Mouse (Mus musculus) stomach, embryonic 15.5 days (tissue): ENCODE data around the gene Gm8994. TPM values are rescaled to one million over a fixed set of nuclear protein-coding genes. Genes with fewer than 3 reads are reported as not detected.
"Not testable (repeated sequence)": the region's sequence is repeated elsewhere in the genome, so short reads cannot be mapped to it uniquely, and the experiment has no call there.

Source experiments
- ATAC-seq: fragments of 200-750 bp; cut with Nextera tagmentation; 2 replicates; pipeline ENCODE4 v1.8.0; 2017; ENCODE audit warnings: low read depth, moderate number of reproducible peaks, moderate TSS enrichment; ENCODE audit not compliant: insufficient read depth, low FRiP score
- H3K27ac ChIP-seq: fragments of 300-500 bp; sonication (generic); 2 replicates; pipeline ENCODE4 v1.5.1; 2015; ENCODE audit warnings: mild to moderate bottlenecking, inconsistent platforms
- H3K27me3 ChIP-seq: fragments of 300-500 bp; sonication (generic); replicated peaks from 2 replicates; pipeline ENCODE4 v1.6.1; 2015; ENCODE audit warnings: inconsistent platforms
- H3K36me3 ChIP-seq: fragments of 300-500 bp; sonication (generic); 2 replicates; pipeline ENCODE4 v1.6.1; 2015; ENCODE audit warnings: inconsistent platforms
- H3K4me1 ChIP-seq: fragments of 300-500 bp; sonication (generic); 2 replicates; pipeline ENCODE4 v1.6.1; 2015; ENCODE audit warnings: inconsistent platforms
- H3K4me2 ChIP-seq: fragments of 300-500 bp; sonication (generic); 2 replicates; pipeline ENCODE4 v1.6.1; 2015; ENCODE audit warnings: mild to moderate bottlenecking, inconsistent platforms
- H3K4me3 ChIP-seq: fragments of 300-500 bp; sonication (generic); replicated peaks from 2 replicates; pipeline ENCODE4 v1.5.1; 2015; ENCODE audit warnings: inconsistent platforms
- H3K9ac ChIP-seq: fragments of 300-500 bp; sonication (generic); 2 replicates; pipeline ENCODE4 v1.6.1; 2015; ENCODE audit warnings: inconsistent platforms
- H3K9me3 ChIP-seq: fragments of 300-500 bp; sonication (generic); 2 replicates; pipeline ENCODE4 v1.6.1; 2016; ENCODE audit warnings: inconsistent platforms
- WGBS: fragments of 180-500 bp; shearing (Covaris S2); methylation state at CpG from one replicate; pipeline ENCODE4 v1.1.7; 2015; 5-methylcytosine and 5-hydroxymethylcytosine counted together
- polyA plus RNA-seq: library from polyadenylated mRNA; unstranded; fragments of >200 nt; fragmentation: Nextera tagmentation; extraction: Ambion mirVana; gene quantifications from 2 replicates; pipeline ENCODE4 v1.2.1, GENCODE M21; 2015

The Gm8994 gene
- polyA plus RNA-seq, 1 experiment from 2014 or later: 0.26 TPM

DNA sequence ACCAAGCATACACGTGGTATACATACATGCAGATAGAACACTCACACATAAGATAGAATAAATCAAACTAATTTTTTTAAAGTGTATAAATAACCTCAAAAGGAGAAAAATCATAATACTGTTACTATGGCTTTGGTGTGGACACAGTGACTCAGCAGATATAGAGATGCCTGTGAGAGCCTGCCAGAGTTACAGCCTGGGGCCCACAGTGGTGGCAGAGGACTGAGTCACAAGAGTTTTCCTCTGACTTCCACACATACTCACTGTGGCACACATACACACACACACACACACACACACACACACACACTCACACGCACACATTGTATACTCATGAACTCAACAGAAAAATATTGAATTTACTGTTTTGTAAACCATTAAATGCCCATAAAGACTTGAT lies 17.9 kb upstream of the Gm8994 start:
- Histone ChIP-seq H3K9ac (no peak overlapping the region), H3K27me3 (no peaks in the 10 kb centered on the region), H3K4me1 (no peaks in the 10 kb centered on the region), H3K27ac (no peak overlapping the region), H3K4me2 (no peak overlapping the region), H3K4me3 (no peak overlapping the region), H3K36me3 (no peaks in the 10 kb centered on the region), H3K9me3 (no peaks in the 10 kb centered on the region)
- 0 out of 2 replicates have a peak, but pooled peaks have one; percentile 43 for ATAC-seq
- WGBS: 73% methylated on average over 2 of the region's 2 CpGs

DNA sequence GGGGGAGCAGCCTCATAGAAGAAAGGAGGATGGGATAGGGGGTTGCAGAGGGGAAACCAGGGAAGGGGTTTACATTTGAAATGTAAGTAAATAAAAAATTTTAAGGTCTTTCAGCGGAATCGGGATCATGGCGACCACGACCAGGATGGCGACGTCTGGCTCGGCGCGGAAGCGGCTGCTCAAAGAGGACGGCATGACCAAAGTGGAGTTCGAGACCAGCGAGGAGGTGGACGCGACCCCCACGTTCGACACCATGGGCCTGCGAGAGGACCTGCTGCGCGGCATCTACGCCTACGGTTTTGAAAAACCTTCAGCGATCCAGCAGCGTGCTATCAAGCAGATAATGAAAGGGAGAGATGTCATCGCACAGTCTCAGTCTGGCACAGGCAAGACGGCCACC lies 1.1 kb downstream of the Gm8994 start:
- not testable (repeated sequence) for H3K4me3 ChIP-seq, H3K9ac ChIP-seq, ATAC-seq, H3K4me2 ChIP-seq, H3K9me3 ChIP-seq, H3K36me3 ChIP-seq, H3K27ac ChIP-seq, H3K27me3 ChIP-seq, H3K4me1 ChIP-seq
- 95% methylated on average over 26 of the region's 26 CpGs for WGBS

- 57% methylated on average over 5 of the region's 5 CpGs for WGBS
- Histone ChIP-seq H3K4me3 (no peak overlapping the region), H3K36me3 (no peaks in the 10 kb centered on the region)
These were observed 13.3 kb downstream of the Gm8994 start for GRCm38 (mm10) chr6:136340669-136341068.

GRCm38 (mm10) chr6:136341093-136341492 lies 13.8 kb downstream of the Gm8994 start:
- Histone ChIP-seq H3K4me3 (no peak overlapping the region), H3K27me3 (no peaks in the 10 kb centered on the region), H3K4me1 (no peaks in the 10 kb centered on the region), H3K9ac (no peak overlapping the region), H3K36me3 (no peaks in the 10 kb centered on the region), H3K27ac (no peak overlapping the region), H3K9me3 (no peaks in the 10 kb centered on the region), H3K4me2 (no peak overlapping the region)
- 75% methylated on average over 1 of the region's 1 CpGs for WGBS
- ATAC-seq: no peak

More at GRCm38 (mm10) chr6:136340669-136341068, 13.3 kb downstream of the Gm8994 start:
- no peaks in the 10 kb centered on the region for H3K9me3 ChIP-seq
- no peak overlapping the region for H3K4me2 ChIP-seq
- no peaks in the 10 kb centered on the region for H3K27me3 ChIP-seq
- no peak overlapping the region for H3K27ac ChIP-seq
- no peak overlapping the region for H3K9ac ChIP-seq
- no peak for ATAC-seq
- H3K4me1 ChIP-seq: no peaks in the 10 kb centered on the region

GRCm38 (mm10) chr6:136343868-136344267 lies 16.5 kb downstream of the Gm8994 start:
- H3K4me3 ChIP-seq: no peak overlapping the region
- 79% methylated on average over 7 of the region's 7 CpGs for WGBS
- no peaks in the 10 kb centered on the region for H3K9me3 ChIP-seq
- H3K4me1 ChIP-seq: no peaks in the 10 kb centered on the region
- H3K9ac ChIP-seq: no peak overlapping the region
- no peak for ATAC-seq
- no peaks in the 10 kb centered on the region for H3K36me3 ChIP-seq
- H3K27ac ChIP-seq: no peak overlapping the region
- H3K4me2 ChIP-seq: no peak overlapping the region
- H3K27me3 ChIP-seq: no peaks in the 10 kb centered on the region

DNA sequence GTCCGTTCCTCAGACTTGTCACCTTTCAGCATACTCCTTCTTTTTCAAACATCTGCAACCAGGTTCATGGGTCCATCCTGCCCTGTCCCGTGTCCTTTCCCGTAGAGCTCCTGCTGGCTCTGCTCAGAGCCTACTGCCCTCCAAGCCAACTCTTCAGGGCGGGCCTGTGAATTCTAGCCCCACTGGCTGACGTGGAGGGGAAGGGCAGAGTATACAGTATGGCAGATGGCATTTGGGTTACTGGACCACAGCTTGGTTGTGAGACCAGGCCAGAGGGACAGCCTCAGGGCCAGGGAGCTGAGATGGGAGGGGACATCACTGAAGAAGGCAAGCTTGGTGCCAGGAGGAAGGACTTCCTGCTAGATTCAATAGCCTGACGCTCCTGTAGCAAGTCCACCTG lies 17.7 kb downstream of the Gm8994 start:
- WGBS: 83% methylated on average over 6 of the region's 6 CpGs
- Histone ChIP-seq H3K9me3 (no peaks in the 10 kb centered on the region), H3K4me3 (no peak overlapping the region), H3K4me1 (no peaks in the 10 kb centered on the region), H3K36me3 (no peaks in the 10 kb centered on the region), H3K4me2 (no peak overlapping the region), H3K27me3 (no peaks in the 10 kb centered on the region), H3K9ac (no peak overlapping the region), H3K27ac (no peak overlapping the region)
- ATAC-seq: no peak

DNA sequence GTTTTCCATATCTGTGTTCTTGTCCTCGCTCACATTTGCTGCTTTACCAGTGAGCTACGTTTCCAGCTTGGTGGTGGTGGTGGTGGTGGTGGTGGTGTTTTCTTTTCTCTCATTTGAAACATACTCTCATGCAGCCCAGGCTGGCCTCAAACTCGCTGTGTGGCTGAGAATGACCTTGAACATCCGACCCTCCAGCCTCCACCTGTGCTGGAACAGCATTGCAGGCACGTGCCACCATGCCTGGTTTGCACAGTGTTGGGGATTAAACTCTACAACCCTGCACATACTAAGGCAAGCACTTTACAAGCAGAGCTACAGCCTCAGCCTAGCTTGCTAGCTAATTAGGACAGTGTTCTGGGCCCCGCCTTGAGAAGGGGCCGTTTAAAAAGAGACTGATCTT lies 18.3 kb downstream of the Gm8994 start:
- Histone ChIP-seq H3K36me3 (no peaks in the 10 kb centered on the region), H3K4me3 (no peak overlapping the region), H3K4me2 (no peak overlapping the region), H3K27me3 (no peaks in the 10 kb centered on the region), H3K4me1 (no peaks in the 10 kb centered on the region), H3K27ac (no peak overlapping the region), H3K9me3 (no peaks in the 10 kb centered on the region), H3K9ac (no peak overlapping the region)
- WGBS: 78% methylated on average over 7 of the region's 7 CpGs
- no peak for ATAC-seq

DNA sequence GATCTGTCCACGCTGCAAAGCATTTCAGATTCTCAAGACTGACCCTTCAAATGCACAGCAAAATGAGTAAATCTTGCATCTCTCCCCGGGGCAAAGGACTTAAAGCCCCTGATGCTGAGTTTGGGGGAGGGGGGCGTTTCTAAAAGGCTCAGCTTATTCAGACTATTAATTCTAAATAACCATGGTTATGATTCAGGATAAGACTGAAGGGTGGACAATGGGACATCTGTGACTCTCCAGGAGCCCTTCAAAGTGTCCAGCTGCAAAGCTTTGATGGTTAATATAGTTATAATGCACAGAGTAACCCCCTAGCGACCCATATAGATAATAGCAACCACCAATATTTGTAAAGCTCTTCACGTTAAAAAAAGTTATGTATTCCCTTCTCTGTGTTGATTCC lies 19.7 kb downstream of the Gm8994 start:
- Histone ChIP-seq H3K4me1 (no peaks in the 10 kb centered on the region), H3K4me3 (no peak overlapping the region), H3K9ac (no peak overlapping the region), H3K27ac (no peak overlapping the region), H3K4me2 (no peak overlapping the region), H3K27me3 (no peaks in the 10 kb centered on the region), H3K36me3 (no peaks in the 10 kb centered on the region), H3K9me3 (no peaks in the 10 kb centered on the region)
- no peak for ATAC-seq
- WGBS: 57% methylated on average over 5 of the region's 5 CpGs

- Histone ChIP-seq H3K36me3 (no peaks in the 10 kb centered on the region), H3K9me3 (no peaks in the 10 kb centered on the region), H3K9ac (no peak overlapping the region), H3K4me1 (no peaks in the 10 kb centered on the region), H3K4me2 (no peak overlapping the region), H3K27ac (no peak overlapping the region), H3K27me3 (no peaks in the 10 kb centered on the region), H3K4me3 (no peak overlapping the region)
- ATAC-seq: no peak
- WGBS: 53% methylated on average over 9 of the region's 9 CpGs
These were observed 20.3 kb downstream of the Gm8994 start for GRCm38 (mm10) chr6:136347631-136348030.

DNA sequence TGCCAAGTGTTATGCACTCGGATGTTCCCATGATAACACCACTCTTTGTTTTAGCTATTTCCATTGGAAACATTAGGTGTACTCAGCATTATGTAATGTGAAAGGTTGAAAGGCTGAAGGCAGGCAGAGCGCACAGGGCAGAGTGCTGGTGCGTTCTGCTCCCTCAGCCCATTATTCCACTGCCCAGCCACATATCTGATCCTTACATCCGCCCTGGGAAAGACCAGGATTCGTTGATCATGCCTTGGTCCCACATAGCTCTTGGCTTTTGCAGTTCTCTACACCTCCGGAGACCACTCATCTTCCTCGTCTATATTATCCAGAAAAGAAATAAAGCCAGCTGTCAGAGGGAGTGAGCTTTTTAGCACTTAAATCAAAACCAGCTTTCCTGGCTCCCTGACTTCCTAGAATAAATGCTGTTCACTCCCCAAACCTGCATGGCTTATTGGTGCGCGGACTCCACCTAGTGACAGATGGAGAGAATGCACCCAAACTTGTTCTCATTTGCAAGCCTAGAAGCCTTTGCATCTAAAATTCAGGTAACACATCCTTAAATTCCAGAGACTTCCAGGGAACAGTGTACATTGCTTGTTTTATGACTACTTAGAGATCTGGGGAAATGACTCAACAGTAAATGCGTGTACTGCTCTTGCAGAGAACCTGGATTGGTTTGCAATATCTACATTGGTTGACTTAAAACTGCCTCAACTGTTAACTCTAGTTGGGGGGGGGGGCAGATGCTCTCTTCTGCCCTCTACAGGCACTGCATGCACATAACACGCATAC lies 26.3 kb downstream of the Gm8994 start:
- Histone ChIP-seq H3K4me2 (no peak overlapping the region), H3K9ac (no peak overlapping the region), H3K9me3 (no peaks in the 10 kb centered on the region), H3K27me3 (no peaks in the 10 kb centered on the region), H3K27ac (no peak overlapping the region), H3K4me3 (no peak overlapping the region), H3K36me3 (no peaks in the 10 kb centered on the region), H3K4me1 (no peaks in the 10 kb centered on the region)
- 33% methylated on average over 11 of the region's 11 CpGs for WGBS
- ATAC-seq: no peak

DNA sequence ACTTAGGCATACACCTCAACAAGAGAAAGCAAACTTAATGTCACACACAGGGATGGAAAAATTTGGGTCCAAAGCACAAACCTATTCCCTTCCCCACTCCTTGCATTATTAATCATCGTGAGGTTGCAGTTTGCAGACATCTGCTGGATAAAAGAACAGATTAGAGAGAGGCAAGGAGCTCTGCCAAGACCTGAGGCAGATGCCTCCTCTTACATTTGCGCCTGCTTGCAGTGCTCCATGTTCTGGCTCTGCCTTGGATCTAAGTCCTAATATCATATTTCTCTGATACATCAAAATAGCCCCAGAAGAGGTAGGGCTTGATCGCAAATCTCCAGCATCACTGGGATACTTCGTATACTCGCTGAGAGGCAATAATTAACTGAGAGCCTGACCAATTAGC lies 31.1 kb downstream of the Gm8994 start:
- no peak for ATAC-seq
- no peaks in the 10 kb centered on the region for H3K36me3 ChIP-seq
- no peak overlapping the region for H3K4me3 ChIP-seq
- WGBS: 66% methylated on average over 5 of the region's 5 CpGs
- no peaks in the 10 kb centered on the region for H3K9me3 ChIP-seq
- no peaks in the 10 kb centered on the region for H3K27me3 ChIP-seq
- no peak overlapping the region for H3K4me2 ChIP-seq
- no peak overlapping the region for H3K9ac ChIP-seq
- no peak overlapping the region for H3K27ac ChIP-seq
- no peaks in the 10 kb centered on the region for H3K4me1 ChIP-seq

DNA sequence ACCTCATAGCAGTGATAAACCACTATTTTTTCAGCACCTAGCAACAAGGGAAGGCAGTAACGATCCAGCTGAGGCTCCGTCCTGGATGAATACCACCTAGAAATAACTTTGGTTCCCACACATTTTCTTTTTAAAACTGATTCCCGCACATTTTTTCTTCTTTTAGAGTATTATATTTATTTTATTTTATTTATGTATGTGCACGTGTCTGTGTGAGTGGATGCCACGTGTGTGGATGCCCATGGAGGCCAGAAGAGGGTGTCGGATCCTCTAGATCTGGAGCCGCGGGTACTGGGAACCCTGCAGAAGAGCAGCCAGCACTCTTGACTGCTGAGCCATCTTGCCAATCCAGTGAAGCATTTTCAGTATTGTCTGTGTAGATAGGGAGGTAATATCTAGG lies 36.0 kb downstream of the Gm8994 start:
- H3K9me3 ChIP-seq: no peaks in the 10 kb centered on the region
- no peak for ATAC-seq
- 86% methylated on average over 8 of the region's 8 CpGs for WGBS
- H3K4me2 ChIP-seq: no peak overlapping the region
- no peaks in the 10 kb centered on the region for H3K27me3 ChIP-seq
- H3K36me3 ChIP-seq: no peaks in the 10 kb centered on the region
- H3K4me1 ChIP-seq: no peaks in the 10 kb centered on the region
- no peak overlapping the region for H3K9ac ChIP-seq
- H3K27ac ChIP-seq: no peak overlapping the region
- H3K4me3 ChIP-seq: no peak overlapping the region

GRCm38 (mm10) chr6:136364008-136364407 lies 36.7 kb downstream of the Gm8994 start:
- Histone ChIP-seq H3K27me3 (no peaks in the 10 kb centered on the region), H3K9ac (no peak overlapping the region), H3K4me1 (no peaks in the 10 kb centered on the region), H3K4me3 (no peak overlapping the region), H3K9me3 (no peaks in the 10 kb centered on the region), H3K36me3 (no peaks in the 10 kb centered on the region), H3K4me2 (no peak overlapping the region), H3K27ac (no peak overlapping the region)
- 70% methylated on average over 4 of the region's 4 CpGs for WGBS
- ATAC-seq: no peak
